Mouse (Mus musculus) gastrocnemius, postnatal 4 days (tissue): ENCODE results near the gene Ppm1b. TPM values are rescaled to one million over a fixed set of nuclear protein-coding genes. Genes with fewer than 3 reads are reported as not detected.
A peak's percentile ranks its signal among the peaks of the same experiment; 100 is the strongest.

ENCODE experiments used
- DNase-seq, 2 experiments: peaks; one replicate each; pipeline ENCODE4 v3.0.0; 2021 to 2022; ENCODE audit warnings: low spot score in 2 of 2, mixed read lengths in 2 of 2
- total RNA-seq, 2 experiments: library from RNA; stranded (reverse); gene quantifications; 2 replicates each; pipeline ENCODE4 v1.2.3; 2021

The Ppm1b gene
- total RNA-seq, 2 experiments from 2014 or later: 140 to 148 TPM

DNA sequence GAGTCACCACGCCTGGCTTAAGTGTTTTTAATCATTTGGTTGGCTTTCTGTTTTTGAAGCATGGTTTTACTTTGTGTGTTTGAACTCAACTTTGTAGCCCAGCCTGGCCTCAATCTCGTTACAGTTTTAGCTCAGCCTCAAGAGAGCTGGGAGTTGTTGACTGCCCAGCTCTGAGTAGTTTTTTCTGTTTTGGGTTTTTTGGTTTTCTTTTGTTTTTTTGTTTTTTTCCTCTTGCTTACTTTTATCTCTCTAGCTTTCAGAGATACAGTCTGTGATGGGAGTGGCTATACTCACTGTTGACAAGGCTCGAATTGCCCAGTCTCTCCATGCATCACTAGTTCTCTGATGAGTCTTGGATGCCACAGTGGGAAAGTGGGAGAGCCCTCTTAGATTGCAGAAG is 63.8 kb downstream of the Ppm1b start:
- DNase-seq: no peak

DNA sequence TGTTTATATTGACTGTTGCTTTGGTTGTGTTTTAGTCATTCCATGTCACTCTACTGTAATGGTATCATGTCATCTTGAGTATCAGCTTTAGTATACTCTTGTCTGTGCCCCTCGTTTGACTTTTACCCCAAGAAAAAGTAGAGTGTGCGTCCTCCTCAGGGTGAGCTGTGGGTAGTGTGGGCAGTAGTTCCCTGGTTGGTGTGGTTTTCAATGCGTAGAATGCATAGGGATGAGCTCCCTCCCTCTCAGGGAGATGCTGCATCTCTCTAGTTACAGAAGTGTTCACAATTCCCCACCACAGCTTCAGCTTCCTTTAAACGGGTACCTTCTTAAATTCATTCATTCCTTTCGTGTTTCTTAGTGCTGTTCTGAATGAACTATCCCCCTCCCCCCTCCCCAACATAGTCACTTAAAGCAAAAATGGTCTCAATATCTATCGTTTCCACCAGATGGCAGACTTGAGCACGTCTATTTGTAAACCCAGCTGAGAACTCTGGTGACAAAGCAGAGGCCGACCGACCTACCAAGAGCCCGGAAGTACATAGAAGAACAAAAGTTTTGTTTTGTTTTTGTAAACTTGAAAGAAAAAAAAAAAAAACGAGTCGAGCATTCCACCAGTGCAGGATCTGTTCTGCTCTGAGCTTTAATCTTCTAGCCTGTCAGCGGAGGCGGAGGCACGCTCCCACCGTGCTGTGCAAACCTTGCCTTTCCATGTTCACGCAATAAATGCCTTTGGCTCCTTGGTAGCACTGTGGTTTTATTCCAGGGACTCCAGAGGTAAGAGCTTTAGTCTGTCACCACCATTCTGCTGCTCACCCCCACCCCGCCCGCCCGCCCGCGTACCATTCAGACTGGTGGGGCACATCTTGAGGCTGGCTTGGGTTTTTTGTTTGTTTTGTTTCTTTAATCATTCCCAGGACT is 67.0 kb downstream of the Ppm1b start:
- DNase-seq: peak in 1 of 2 experiments; percentile 38

- no peak for DNase-seq
Measured at GRCm38 (mm10) chr17:85024237-85024636, 67.7 kb downstream of the Ppm1b start.

GRCm38 (mm10) chr17:85025151-85025550 is 68.6 kb downstream of the Ppm1b start:
- no peak for DNase-seq

DNA sequence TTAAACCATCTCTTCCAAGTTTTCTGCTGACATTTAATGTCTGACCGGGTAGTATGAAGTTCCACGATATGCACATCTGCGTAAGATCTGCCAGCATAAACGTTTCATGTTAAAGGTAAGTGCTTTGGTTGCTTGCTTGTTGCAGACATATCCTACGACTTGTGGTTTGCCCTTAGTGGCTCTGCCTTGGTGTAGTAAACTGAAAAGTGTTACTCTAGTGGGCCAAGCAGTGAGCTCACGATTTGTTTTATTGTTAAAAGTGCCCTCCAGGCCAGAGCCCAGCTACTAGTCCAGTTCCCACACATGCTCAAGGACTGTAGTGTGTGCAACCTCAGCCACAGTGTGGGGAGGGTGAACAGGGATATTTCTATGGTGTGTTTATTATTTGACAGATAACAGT is 69.9 kb downstream of the Ppm1b start:
- DNase-seq: no peak

DNA sequence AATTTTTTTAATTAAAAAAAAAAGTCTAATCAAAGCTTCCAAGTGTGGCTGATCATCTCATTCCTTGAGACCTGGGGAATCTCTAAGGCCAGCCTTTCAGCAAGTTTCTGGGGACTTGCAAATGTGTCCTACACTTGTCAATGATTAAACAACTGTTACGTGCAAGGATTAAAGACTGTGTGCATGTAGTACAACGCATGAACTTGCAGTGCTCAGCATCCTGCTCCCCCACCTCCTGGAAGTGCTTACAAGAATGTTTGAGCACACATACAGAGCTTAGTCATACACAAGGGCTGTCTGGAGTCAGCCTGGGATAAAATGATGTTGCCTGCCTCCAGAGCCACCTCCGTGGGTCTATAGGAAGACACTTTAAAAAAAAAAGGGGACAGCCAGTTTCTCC is 70.7 kb downstream of the Ppm1b start:
- DNase-seq: no peak

DNA sequence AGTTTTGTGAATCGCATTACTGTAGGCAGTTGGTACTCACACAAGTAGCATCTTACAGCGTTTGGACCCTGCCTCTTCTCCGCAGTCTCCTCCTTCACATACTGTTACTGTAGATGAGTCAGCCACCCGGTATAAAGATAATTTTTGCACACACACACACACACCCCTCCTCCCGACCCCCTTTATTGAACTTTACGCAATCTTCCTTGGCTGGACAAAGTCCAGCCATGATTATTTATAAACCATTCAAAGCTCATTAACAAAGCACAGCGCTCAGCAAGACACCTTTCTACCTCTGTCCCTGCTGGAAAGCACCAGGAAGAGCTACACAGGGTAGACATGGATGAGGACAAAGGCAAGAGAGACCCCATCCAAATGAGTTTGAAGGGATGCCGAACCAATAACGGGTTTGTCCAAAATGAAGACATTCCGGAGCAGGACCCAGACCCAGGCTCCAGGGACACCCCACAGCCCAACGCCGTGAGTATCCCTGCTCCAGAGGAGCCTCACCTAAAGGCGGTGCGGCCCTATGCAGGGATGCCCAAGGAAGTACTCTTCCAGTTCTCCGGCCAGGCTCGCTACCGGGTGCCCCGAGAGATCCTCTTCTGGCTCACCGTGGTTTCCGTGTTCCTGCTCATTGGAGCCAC is 71.7 kb downstream of the Ppm1b start, which contains the start of gene Slc3a1:
TSS of gene Slc3a1 (plus strand) at position 284 of the 647 bp plus-strand sequence.
- DNase-seq: no peak

GRCm38 (mm10) chr17:85028797-85029196 is 72.3 kb downstream of the Ppm1b start:
- DNase-seq: no peak

- DNase-seq: no peak
Measured at GRCm38 (mm10) chr17:85030651-85031050, 74.1 kb downstream of the Ppm1b start.

- DNase-seq: no peak
Measured at GRCm38 (mm10) chr17:85033087-85033486, 76.5 kb downstream of the Ppm1b start.

GRCm38 (mm10) chr17:85034068-85034467 is 77.5 kb downstream of the Ppm1b start:
- no peak for DNase-seq

DNA sequence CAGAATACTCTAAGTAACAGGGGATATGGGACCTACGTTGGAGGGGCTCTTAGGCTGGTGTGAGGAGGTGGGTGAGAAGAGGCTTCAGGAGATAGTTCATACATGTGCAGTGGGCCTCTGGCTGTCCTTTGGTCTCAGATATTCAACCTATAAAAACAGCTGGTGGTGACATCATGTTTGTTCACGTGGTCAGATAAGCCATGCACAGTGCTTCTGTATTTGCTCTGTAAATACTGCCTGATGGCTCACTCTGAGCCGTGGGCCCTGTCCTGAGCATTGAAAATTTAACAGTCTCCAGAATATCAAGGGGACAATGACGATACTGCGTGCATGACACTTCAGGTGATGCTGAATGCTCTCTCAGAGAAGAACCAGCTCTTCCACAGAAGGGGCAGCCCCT is 81.3 kb downstream of the Ppm1b start:
- no peak for DNase-seq

GRCm38 (mm10) chr17:85038311-85038710 is 81.8 kb downstream of the Ppm1b start:
- DNase-seq: no peak

DNA sequence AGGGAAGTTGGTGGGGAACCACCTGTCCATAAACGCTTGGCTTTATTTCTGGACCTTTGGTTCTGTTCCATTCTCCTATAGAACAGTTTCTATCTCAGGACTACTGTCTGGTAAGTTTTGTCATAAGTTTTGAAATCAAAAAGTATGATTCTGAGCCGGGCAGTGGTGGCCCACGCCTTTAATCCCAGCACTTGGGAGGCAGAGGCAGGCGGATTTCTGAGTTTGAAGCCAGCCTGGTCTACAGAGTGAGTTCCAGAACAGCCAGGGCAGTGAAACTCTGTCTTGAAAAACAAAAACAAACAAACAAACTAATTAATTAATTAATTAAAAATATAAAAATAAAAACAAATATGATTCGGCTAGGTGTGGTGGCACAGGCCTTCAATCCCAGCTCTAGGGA is 82.2 kb downstream of the Ppm1b start:
- DNase-seq: no peak

DNA sequence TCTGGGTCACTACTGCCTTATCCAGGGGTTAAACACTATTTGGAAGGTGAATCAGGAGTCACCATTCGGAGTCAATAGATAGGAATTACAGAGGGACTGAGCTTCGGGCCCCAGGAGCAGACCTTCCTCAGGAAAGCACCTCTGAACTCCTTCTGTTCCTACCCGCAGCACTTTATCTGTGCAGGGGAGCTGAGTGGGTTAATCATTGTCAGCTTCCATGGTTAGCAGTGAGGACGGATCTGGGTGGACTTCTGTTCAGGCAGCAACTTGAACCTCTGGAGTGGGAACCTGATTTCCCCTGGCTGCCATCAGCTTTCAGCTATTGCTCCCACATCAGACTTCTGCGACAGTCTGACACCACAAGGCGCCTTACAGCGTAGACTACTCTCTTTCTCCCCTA is 84.4 kb downstream of the Ppm1b start:
- DNase-seq: no peak

DNA sequence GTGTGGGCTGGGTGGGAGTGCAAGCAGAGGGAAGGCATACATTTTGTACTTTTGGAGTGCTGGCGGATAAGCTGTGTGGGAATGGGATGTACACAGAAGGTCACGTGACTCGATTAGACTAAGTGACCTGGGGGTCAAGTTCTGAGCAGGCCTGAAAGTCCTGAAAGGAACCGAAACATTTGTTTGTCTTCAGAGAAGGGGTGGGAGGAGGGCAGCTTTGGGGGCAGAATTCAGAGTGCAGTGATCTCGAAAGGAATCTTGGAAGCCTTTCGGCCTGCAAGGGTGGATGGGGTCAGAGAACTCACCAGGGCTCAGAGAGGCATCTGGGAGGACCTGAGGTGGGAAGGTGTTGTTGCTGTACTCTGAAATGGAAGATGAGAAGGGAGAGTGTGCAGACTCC is 85.9 kb downstream of the Ppm1b start:
- DNase-seq: no peak

GRCm38 (mm10) chr17:85043404-85043816 is 86.9 kb downstream of the Ppm1b start:
- DNase-seq: no peak

GRCm38 (mm10) chr17:85044466-85044865 is 87.9 kb downstream of the Ppm1b start:
- DNase-seq: no peak

GRCm38 (mm10) chr17:85045160-85045559 is 88.6 kb downstream of the Ppm1b start:
- no peak for DNase-seq

DNA sequence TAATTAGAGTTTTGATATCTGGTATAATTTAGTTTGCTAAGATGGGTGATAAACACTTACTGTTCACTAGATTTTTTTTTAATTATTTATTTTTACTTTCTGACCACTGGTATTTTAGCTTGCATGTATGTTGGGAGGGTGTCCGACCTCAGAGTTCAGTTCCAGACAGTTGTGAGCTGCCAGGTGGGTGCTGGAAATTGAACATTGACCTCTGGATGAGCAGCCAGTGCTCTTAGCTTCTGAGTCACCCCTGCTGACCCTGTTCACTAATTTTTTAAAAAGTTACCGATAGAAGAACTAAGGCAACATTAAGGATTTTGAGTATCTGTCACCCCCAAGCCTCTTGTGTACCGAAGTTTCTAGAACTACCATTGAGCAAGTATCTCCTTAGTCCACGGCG is 91.8 kb downstream of the Ppm1b start:
- no peak for DNase-seq

- DNase-seq: no peak
Measured at GRCm38 (mm10) chr17:85058276-85058675, 101.7 kb downstream of the Ppm1b start.

- DNase-seq: no peak
Measured at GRCm38 (mm10) chr17:85059136-85059535, 102.6 kb downstream of the Ppm1b start.
